Mouse (Mus musculus): ENCODE results near the gene Asic2.

GRCm38 (mm10) chr11:81115666-81116065 lies 852.6 kb downstream of the Asic2 start:
- TF ChIP-seq POLR2A (IDR thresholded peaks at IDR 0.05; ENCODE audit: low read depth, low read length) (no peak), CTCF (IDR thresholded peaks at IDR 0.05; ENCODE audit: borderline replicate concordance, insufficient read depth, low read length) (no peak)

Data from embryonic fibroblast, embryonic 13.5 days (primary cell).